Mouse (Mus musculus) neural tube, postnatal 0 days (tissue): ENCODE results near the gene Tmsb15l. TPM values are rescaled to one million over a fixed set of nuclear protein-coding genes. Genes with fewer than 3 reads are reported as not detected.

ENCODE experiments used
- polyA plus RNA-seq: library from polyadenylated mRNA; unstranded; fragments of >200 nt; fragmentation: Nextera tagmentation; extraction: Ambion mirVana; gene quantifications from 2 replicates; pipeline ENCODE4 v1.2.1, GENCODE M21; 2015

Tmsb15l gene
- polyA plus RNA-seq, result 6.3 and 6.4 TPM in 2 replicates

DNA sequence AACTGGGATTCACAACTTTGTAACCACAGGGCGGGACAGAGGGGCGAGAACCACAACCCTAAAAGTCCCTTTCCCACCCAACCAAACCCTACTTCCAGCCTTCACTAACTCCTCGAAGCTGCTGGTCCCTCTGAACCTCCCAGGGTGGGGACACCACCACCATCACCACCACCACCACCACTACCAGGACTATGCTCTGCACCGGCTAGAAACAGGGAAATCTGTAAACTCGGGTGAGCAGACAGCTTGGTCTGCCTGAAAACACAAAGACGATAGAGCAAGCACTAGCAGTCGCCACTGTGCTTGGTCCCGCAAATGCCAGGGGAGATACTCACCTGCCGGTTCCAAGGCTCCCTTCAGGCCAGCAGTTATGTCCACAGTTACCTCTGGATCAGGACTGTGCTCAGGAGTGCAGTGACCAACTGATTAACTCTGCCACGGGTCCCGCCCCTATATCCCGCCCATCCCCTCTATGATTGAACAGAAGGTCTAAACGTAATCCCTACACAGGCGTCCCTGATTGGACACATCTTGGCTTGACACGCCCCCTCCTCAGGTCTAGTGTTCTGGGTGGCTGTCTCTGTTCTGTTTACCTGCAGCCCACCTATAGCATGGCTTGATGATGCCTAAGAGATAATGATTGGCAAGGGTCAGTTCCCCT lies at the start of gene Tmsb15l, which contains the start of gene Tmsb15b1:
Tmsb15l (minus strand) TSS at position 446 of the 661 bp plus-strand sequence.
Tmsb15b1 (minus strand) TSS at position 451 of the 661 bp plus-strand sequence.

DNA sequence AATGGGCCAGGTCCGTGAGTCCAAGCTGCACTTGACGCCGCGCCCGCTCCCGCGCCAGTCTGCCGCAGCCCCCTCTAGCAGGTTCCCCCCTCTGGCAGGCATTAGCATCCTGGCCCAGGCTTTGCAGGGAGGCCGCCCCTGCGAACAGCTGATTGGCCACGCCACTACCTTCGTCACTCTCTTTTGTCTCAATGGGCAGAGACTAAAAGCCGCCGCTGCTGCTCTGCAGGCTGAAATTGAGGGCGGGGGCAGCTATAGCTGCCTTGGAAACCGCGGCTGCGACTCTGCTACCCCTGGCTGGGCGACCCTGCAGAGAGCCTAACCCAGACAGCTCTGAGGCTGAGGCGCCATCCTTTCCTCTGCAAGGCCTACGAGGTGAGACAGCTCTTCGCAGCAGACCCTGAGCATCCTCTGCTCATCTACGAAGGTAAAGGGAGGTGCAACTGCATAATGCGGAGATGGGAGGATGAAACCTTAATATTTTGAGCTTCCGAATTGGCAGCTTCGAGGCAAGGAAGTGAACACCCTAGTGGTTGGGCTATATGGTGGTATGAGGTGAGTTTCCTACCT lies 16.4 kb upstream of the Tmsb15l start, which contains the start of gene Zcchc18:
Zcchc18 (plus strand) TSS at position 178 of the 570 bp plus-strand sequence.

GRCm38 (mm10) chrX:136975397-136975796 lies 1.3 kb downstream of the Tmsb15l start, which contains the start of gene Tmsb15b2:
Gene Tmsb15b2 (minus strand): TSS chrX:136975497.

DNA sequence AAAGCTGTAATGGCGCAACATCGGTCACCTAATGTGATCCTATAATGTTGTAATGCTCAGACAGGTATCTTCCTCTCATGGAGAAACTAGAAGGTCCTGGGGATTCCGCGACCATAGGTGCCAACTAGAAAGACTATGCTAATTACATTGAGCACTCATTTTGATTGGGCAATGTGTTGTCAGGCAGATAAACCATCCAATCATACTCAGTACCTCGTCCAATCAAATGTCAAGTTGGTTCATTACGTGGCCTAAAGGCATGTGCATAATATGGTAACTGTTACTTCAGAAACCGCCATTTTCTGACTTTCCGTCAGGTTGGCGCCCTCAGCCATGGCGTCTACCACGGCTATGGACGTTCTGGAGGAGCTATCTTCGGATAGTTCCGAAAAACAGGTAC lies 49.6 kb downstream of the Tmsb15l start, which contains the start of gene H2bfm:
H2bfm (plus strand) TSS at position 295 of the 400 bp plus-strand sequence.

Other genes with a start within 250 kb of the Tmsb15l start
- gene Morf4l2, start 233.2 kb downstream of the Tmsb15l start, polyA plus RNA-seq, result 443 and 476 TPM in 2 replicates
- gene Glra4, start 196.7 kb downstream of the Tmsb15l start, polyA plus RNA-seq, result 0.29 TPM in 1 of 2 replicates, not detected in the other
- 53.6 and 127 TPM in 2 replicates for gene Plp1, start 154.2 kb downstream of the Tmsb15l start, polyA plus RNA-seq
- gene Rab9b, start 108.1 kb downstream of the Tmsb15l start, polyA plus RNA-seq, result 16.1 and 17.6 TPM in 2 replicates
- gene H2bfm, start 49.5 kb downstream of the Tmsb15l start, polyA plus RNA-seq, result not detected in 2 replicates
- gene Tmsb15b2, start 1.4 kb downstream of the Tmsb15l start, polyA plus RNA-seq, result 73.8 and 75.2 TPM in 2 replicates
- gene Tmsb15b1, start within 50 bp of the Tmsb15l start, polyA plus RNA-seq, result 32.9 and 39.1 TPM in 2 replicates
- gene Zcchc18, start 16.3 kb upstream of the Tmsb15l start, polyA plus RNA-seq, result 535 and 581 TPM in 2 replicates
- gene Slc25a53, start 61.4 kb upstream of the Tmsb15l start, polyA plus RNA-seq, result 7.9 and 9.9 TPM in 2 replicates
- 5.9 and 6.1 TPM in 2 replicates for gene Fam199x, start 72.7 kb upstream of the Tmsb15l start, polyA plus RNA-seq
- gene Esx1, start 145.2 kb upstream of the Tmsb15l start, polyA plus RNA-seq, result not detected in 2 replicates